In the genomic region with DNA sequence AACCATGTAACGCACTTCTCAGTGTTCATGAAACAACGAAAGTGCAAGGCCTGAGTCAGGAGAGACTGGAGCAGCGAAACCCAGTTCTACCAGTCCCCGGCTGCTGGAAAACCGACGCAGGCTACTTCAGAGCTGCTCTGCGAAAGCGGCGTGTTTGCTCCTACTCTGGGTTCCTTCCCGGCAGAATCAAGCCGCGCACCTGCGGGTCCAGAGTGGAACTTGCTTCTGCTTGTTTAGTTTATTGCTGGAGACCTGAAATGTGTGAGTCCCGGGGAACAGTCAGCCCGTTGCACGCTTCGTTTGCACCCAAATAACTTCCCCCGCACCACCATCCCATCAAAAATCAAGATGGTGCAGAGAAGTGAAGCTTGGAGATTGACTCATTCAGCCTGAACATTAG, we compare ENCODE assay signal across 11 mouse cellular contexts. TPM values are rescaled to one million over a fixed set of nuclear protein-coding genes. Genes with fewer than 3 reads are reported as not detected.
DNase-seq lines count a peak whose midpoint lies in the region; ATAC-seq and TF ChIP-seq lines count a peak whose summit lies in the region.
"Had no signal": no experiment of that assay in that cellular context is flagged by ENCODE, and none has a peak within 500 bp of the region (broad histone marks: within the 10 kb centered on the region; RNA-seq: fewer than 3 reads in every experiment).

A gene (plus strand): TSS at position 345 of the 400 bp plus-strand sequence.

- peaks cover 24% of the 10 kb centered on the region for H3K4me1 ChIP-seq in heart, embryonic 13.5 days
- H3K4me1 ChIP-seq in lung, embryonic 16.5 days (replicated peaks; ENCODE audit: control insufficient read depth, insufficient read depth, low read length): no peaks in the 10 kb centered on the region; the same call in 1 of the 2 replicates
- H3K4me1 ChIP-seq in embryonic facial prominence, embryonic 10.5 days: peaks cover 15% of the 10 kb centered on the region
- no peaks in the 10 kb centered on the region for H3K4me1 ChIP-seq in cerebellum, adult 2 months (ENCODE audit: control insufficient read depth, insufficient read depth, low read length)

- H3K4me2 ChIP-seq in heart, embryonic 13.5 days: peak within 1 kb of the TSS; percentile 25
- no peak within 1 kb of the TSS for H3K4me2 ChIP-seq in lung, embryonic 16.5 days (ENCODE audit: low read depth, low read length)

- H3K27me3 ChIP-seq in heart, embryonic 13.5 days (replicated peaks): peaks cover 96% of the 10 kb centered on the region
- H3K27me3 ChIP-seq in lung, embryonic 16.5 days (ENCODE audit: control insufficient read depth, insufficient read depth, low read depth, low read length): peaks cover 89% of the 10 kb centered on the region
- peaks cover 100% of the 10 kb centered on the region for H3K27me3 ChIP-seq in embryonic facial prominence, embryonic 10.5 days (replicated peaks; ENCODE audit: low read depth, poor library complexity, severe bottlenecking)
- peaks cover 11% of the 10 kb centered on the region; the same call in 1 of the 2 replicates for H3K27me3 ChIP-seq in cerebellum, adult 2 months (ENCODE audit: control insufficient read depth, insufficient read depth, low read length)

- ATAC-seq in heart, embryonic 13.5 days (ENCODE audit: extremely low read depth, insufficient number of reproducible peaks, low FRiP score, low TSS enrichment): no peak
- ATAC-seq in lung, embryonic 16.5 days (ENCODE audit: low read depth): no peak

- WGBS in heart, embryonic 13.5 days: 2% methylated on average over 18 of the region's 18 CpGs
- under 1% methylated on average over 18 of the region's 18 CpGs for WGBS in lung, embryonic 16.5 days
- 1% methylated on average over 18 of the region's 18 CpGs for WGBS in embryonic facial prominence, embryonic 10.5 days
- 2% methylated on average over 18 of the region's 18 CpGs for WGBS in cerebellum, adult 2 months

- H3K9ac ChIP-seq in heart, embryonic 13.5 days: no peak within 1 kb of the TSS
- H3K9ac ChIP-seq in lung, embryonic 16.5 days (ENCODE audit: low read length): no peak within 1 kb of the TSS

- no peaks in the 10 kb centered on the region for H3K9me3 ChIP-seq in heart, embryonic 13.5 days
- H3K9me3 ChIP-seq in lung, embryonic 16.5 days (ENCODE audit: control insufficient read depth, low read length): no peaks in the 10 kb centered on the region
- no peaks in the 10 kb centered on the region for H3K9me3 ChIP-seq in embryonic facial prominence, embryonic 10.5 days

- H3K27ac ChIP-seq in heart, embryonic 13.5 days (replicated peaks): no peak within 1 kb of the TSS
- H3K27ac ChIP-seq in lung, embryonic 16.5 days (ENCODE audit: low read length): no peak within 1 kb of the TSS
- H3K27ac ChIP-seq in embryonic facial prominence, embryonic 10.5 days (replicated peaks): no peak within 1 kb of the TSS
- H3K27ac ChIP-seq in cerebellum, adult 2 months (ENCODE audit: insufficient read depth, low read length): no peak within 1 kb of the TSS
- H3K27ac ChIP-seq: macrophage had no signal

- H3K4me3 ChIP-seq in heart, embryonic 13.5 days: peak within 1 kb of the TSS; percentile 21
- H3K4me3 ChIP-seq in lung, embryonic 16.5 days (ENCODE audit: low read length): peak within 1 kb of the TSS; percentile 9; the same call in 1 of the 2 replicates
- peak within 1 kb of the TSS; percentile 11 for H3K4me3 ChIP-seq in embryonic facial prominence, embryonic 10.5 days
- H3K4me3 ChIP-seq in cerebellum, adult 2 months (replicated peaks; ENCODE audit: insufficient read depth, low read depth, low read length): no peak within 1 kb of the TSS

- DNase-seq in heart, adult 8-10 months (ENCODE audit: low spot score): no peak
- no peak for DNase-seq in lung, adult 18-20 months
- peak; percentile 54 for DNase-seq in embryonic facial prominence, embryonic 10.5 days (ENCODE audit: low spot score)
- peak; percentile 67 for DNase-seq in neural tube, embryonic 10.5 days (ENCODE audit: extremely low spot score, low spot score)
- DNase-seq in cerebellum, adult 2 months: no peak
- DNase-seq in urinary bladder, postnatal 25 days (ENCODE audit: low spot score): no peak

- no peaks in the 10 kb centered on the region for H3K36me3 ChIP-seq in heart, embryonic 13.5 days
- H3K36me3 ChIP-seq in lung, embryonic 16.5 days (ENCODE audit: control insufficient read depth, insufficient read depth, low read length): no peaks in the 10 kb centered on the region
- H3K36me3 ChIP-seq in embryonic facial prominence, embryonic 10.5 days (replicated peaks): no peaks in the 10 kb centered on the region

- no peak for TF ChIP-seq POLR2A in cerebellum, adult 2 months (IDR thresholded peaks at IDR 0.05; ENCODE audit: borderline replicate concordance, insufficient read depth, low read length)

- no peak for TF ChIP-seq CTCF in cerebellum, adult 2 months (IDR thresholded peaks at IDR 0.05; ENCODE audit: borderline replicate concordance, insufficient read depth, low read depth, low read length)

RNA-seq across cellular contexts. Expression of the gene that starts here (rescaled TPM):
- 0.09 and 1.4 TPM in 2 replicates for polyA plus RNA-seq in heart, embryonic 13.5 days (2015; fragmentation: Nextera tagmentation; extraction: Ambion mirVana)
- not detected for total RNA-seq in heart, adult 8-10 months (2022)
- 0.38 and 0.70 TPM in 2 replicates for polyA plus RNA-seq in lung, embryonic 16.5 days (2015; fragmentation: Nextera tagmentation; extraction: Ambion mirVana)
- 0.93 and 2.3 TPM in 2 replicates for polyA plus RNA-seq in embryonic facial prominence, embryonic 10.5 days (2016; fragmentation: Nextera tagmentation; extraction: Ambion mirVana)
- polyA plus RNA-seq in cerebellum, adult 2 months (2012; rRNA removed): 0.10 and 0.32 TPM in 2 replicates
- total RNA-seq: left cerebral cortex, postnatal 36 days had no signal
- polyA plus RNA-seq: macrophage; small intestine, adult 2 months had no signal

Comparison
In these comparisons a context has a peak if more than half of its experiments do, and no peak if none do; other contexts are left out.
1. DNase-seq: peak in embryonic facial prominence, embryonic 10.5 days (single experiment) and neural tube, embryonic 10.5 days (single experiment); none in heart, adult 8-10 months (single experiment), lung, adult 18-20 months (0 of 2), cerebellum, adult 2 months (0 of 2) and urinary bladder, postnatal 25 days (single experiment).